Mouse (Mus musculus): ENCODE results near the gene Slc7a11.

DNA sequence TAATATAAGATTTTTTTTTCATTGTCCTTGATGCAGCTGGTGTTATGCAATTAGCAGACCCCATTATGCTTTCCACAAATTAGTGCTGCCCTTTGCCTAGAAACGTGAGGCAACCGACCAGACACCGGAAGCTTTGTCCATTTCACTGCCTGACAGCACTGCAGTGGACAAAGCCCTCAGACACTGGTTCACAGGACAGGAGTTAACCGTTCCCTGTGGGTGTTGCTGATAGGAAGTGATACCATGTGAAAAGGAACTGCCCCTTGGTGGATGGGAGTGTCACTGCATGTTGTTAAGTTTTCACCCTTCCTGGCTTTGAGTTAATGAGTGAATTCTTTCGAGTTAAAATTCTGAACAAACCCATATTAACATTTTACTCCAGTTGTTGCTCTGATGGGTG lies 60.7 kb downstream of the Slc7a11 start:
- TF ChIP-seq CTCF (IDR thresholded peaks at IDR 0.05; ENCODE audit: low read depth) (no peak), EP300 (IDR thresholded peaks at IDR 0.05; ENCODE audit: low read depth) (no peak)

All from heart, postnatal 0 days (tissue).